Mouse (Mus musculus) liver, embryonic 11.5 days (tissue): ENCODE results near the gene Pramef8. TPM values are rescaled to one million over a fixed set of nuclear protein-coding genes. Genes with fewer than 3 reads are reported as not detected.
A peak's percentile ranks its signal among the peaks of the same experiment; 100 is the strongest.
"Not testable (repeated sequence)": the region's sequence is repeated elsewhere in the genome, so short reads cannot be mapped to it uniquely, and the experiment has no call there.

Experiments used
- ATAC-seq: fragments of 200-750 bp; cut with Nextera tagmentation; replicated peaks from 2 replicates; pipeline ENCODE4 v1.8.0; 2017; ENCODE audit warnings: moderate number of reproducible peaks, mild to moderate bottlenecking, moderate TSS enrichment, moderate library complexity; ENCODE audit not compliant: low FRiP score
- DNase-seq: peaks from one replicate; pipeline ENCODE4 v3.0.0-alpha.2; 2017; ENCODE audit warnings: low spot score
- H3K27ac ChIP-seq: fragments of 300-500 bp; sonication (generic); 2 replicates; pipeline ENCODE4 v1.5.1; 2014; ENCODE audit warnings: mild to moderate bottlenecking, low read depth, low read length, control low read depth
- H3K27me3 ChIP-seq: fragments of 300-500 bp; sonication (generic); replicated peaks from 2 replicates; pipeline ENCODE4 v1.6.1; 2014; ENCODE audit warnings: low read length, mixed read lengths; ENCODE audit not compliant: control insufficient read depth, insufficient read depth
- H3K36me3 ChIP-seq: fragments of 300-500 bp; sonication (generic); 2 replicates; pipeline ENCODE4 v1.6.1; 2014; ENCODE audit warnings: mild to moderate bottlenecking, low read length, moderate library complexity, mixed read lengths; ENCODE audit not compliant: control insufficient read depth, insufficient read depth
- H3K4me1 ChIP-seq: fragments of 300-500 bp; sonication (generic); replicated peaks from 2 replicates; pipeline ENCODE4 v1.6.1; 2014; ENCODE audit warnings: low read length, mixed read lengths; ENCODE audit not compliant: control insufficient read depth, insufficient read depth
- H3K4me2 ChIP-seq: fragments of 300-500 bp; sonication (generic); 2 replicates; pipeline ENCODE4 v1.6.1; 2014; ENCODE audit warnings: mild to moderate bottlenecking, control low read depth, moderate library complexity
- H3K4me3 ChIP-seq: fragments of 300-500 bp; sonication (generic); 2 replicates; pipeline ENCODE4 v1.5.1; 2014; ENCODE audit warnings: low read depth, low read length, control low read depth
- H3K9ac ChIP-seq: fragments of 300-500 bp; sonication (generic); 2 replicates; pipeline ENCODE4 v1.6.1; 2014; ENCODE audit warnings: low read depth, low read length, control low read depth
- H3K9me3 ChIP-seq: fragments of 300-500 bp; sonication (generic); 2 replicates; pipeline ENCODE4 v1.6.1; 2016; ENCODE audit warnings: low read length, inconsistent platforms, mixed read lengths; ENCODE audit not compliant: control insufficient read depth
- WGBS: fragments of 180-500 bp; shearing (Covaris S2); extraction: QIAGEN DNeasy Blood & Tissue Kit; methylation state at CpG from one replicate; pipeline ENCODE4 v1.1.7; 2014; 5-methylcytosine and 5-hydroxymethylcytosine counted together
- polyA plus RNA-seq: library from polyadenylated mRNA; unstranded; fragments of >200 nt; fragmentation: Nextera tagmentation; extraction: Ambion mirVana; gene quantifications from 2 replicates; pipeline ENCODE4 v1.2.1, GENCODE M21; 2014

Gene Pramef8
- polyA plus RNA-seq, 1 experiment from 2014 or later = 9.0 TPM

GRCm38 (mm10) chr4:143394181-143394580, 18.0 kb upstream of the Pramef8 start, which contains the start of gene Pramel1:
Gene Pramel1, plus strand, starts transcription at chr4:143394428.
- H3K36me3 ChIP-seq = no peaks in the 10 kb centered on the region
- no peak for DNase-seq
- ATAC-seq = no peak
- no peak within 1 kb of the TSS for H3K4me3 ChIP-seq
- no peaks in the 10 kb centered on the region for H3K4me1 ChIP-seq
- no peaks in the 10 kb centered on the region for H3K27me3 ChIP-seq
- 69% methylated on average over 26 of the region's 26 CpGs for WGBS
- H3K4me2 ChIP-seq = no peak within 1 kb of the TSS
- H3K27ac ChIP-seq = no peak within 1 kb of the TSS
- no peaks in the 10 kb centered on the region for H3K9me3 ChIP-seq
- no peak within 1 kb of the TSS for H3K9ac ChIP-seq

GRCm38 (mm10) chr4:143411566-143412218, 534 bp upstream of the Pramef8 start:
- Histone ChIP-seq H3K9me3 (no peaks in the 10 kb centered on the region; the same call in 1 of the 2 replicates), H3K4me2 (peak overlapping the region; percentile 68), H3K9ac (peak overlapping the region; percentile 44; the same call in 1 of the 2 replicates), H3K27ac (no peak overlapping the region), H3K36me3 (peaks cover 11% of the 10 kb centered on the region; the same call in 1 of the 2 replicates), H3K4me3 (peak overlapping the region; percentile 51), H3K4me1 (no peaks in the 10 kb centered on the region), H3K27me3 (no peaks in the 10 kb centered on the region)
- DNase-seq = no peak
- ATAC-seq = 0 out of 2 replicates have a peak, but pooled peaks have one; percentile 29
- WGBS = 70% methylated on average over 5 of the region's 5 CpGs

- Histone ChIP-seq H3K4me1 (no peaks in the 10 kb centered on the region), H3K27ac (no peak overlapping the region), H3K36me3 (peaks cover 23% of the 10 kb centered on the region), H3K4me2 (no peak overlapping the region), H3K27me3 (no peaks in the 10 kb centered on the region), H3K9me3 (no peaks in the 10 kb centered on the region; the same call in 1 of the 2 replicates), H3K9ac (no peak overlapping the region), H3K4me3 (no peak overlapping the region)
- 85% methylated on average over 1 of the region's 1 CpGs for WGBS
- no peak for DNase-seq
- ATAC-seq = no peak
These were observed 1.4 kb downstream of the Pramef8 start for GRCm38 (mm10) chr4:143413621-143414020.

GRCm38 (mm10) chr4:143414121-143414520, 1.9 kb downstream of the Pramef8 start:
- DNase-seq = no peak

GRCm38 (mm10) chr4:143426770-143427169, 14.5 kb downstream of the Pramef8 start:
- DNase-seq, H3K9me3 ChIP-seq, H3K36me3 ChIP-seq, H3K4me2 ChIP-seq, H3K27me3 ChIP-seq, ATAC-seq, H3K4me3 ChIP-seq, H3K27ac ChIP-seq, H3K9ac ChIP-seq, H3K4me1 ChIP-seq: not testable (repeated sequence)
- WGBS = 81% methylated on average over 5 of the region's 5 CpGs

More at GRCm38 (mm10) chr4:143414121-143414520, 1.9 kb downstream of the Pramef8 start:
- Histone ChIP-seq H3K27ac (no peak overlapping the region), H3K27me3 (no peaks in the 10 kb centered on the region), H3K4me3 (no peak overlapping the region), H3K4me1 (no peaks in the 10 kb centered on the region), H3K9ac (no peak overlapping the region), H3K36me3 (peaks cover 28% of the 10 kb centered on the region), H3K4me2 (no peak overlapping the region), H3K9me3 (no peaks in the 10 kb centered on the region; the same call in 1 of the 2 replicates)
- no peak for ATAC-seq
- WGBS = 93% methylated on average over 3 of the region's 3 CpGs

GRCm38 (mm10) chr4:143450224-143450623, 38.0 kb downstream of the Pramef8 start, which contains the start of gene Oog4:
Gene Oog4, minus strand, starts transcription at chr4:143450324.
- DNase-seq = no peak
- ATAC-seq = no peak
- H3K27me3 ChIP-seq = no peaks in the 10 kb centered on the region
- H3K9ac ChIP-seq = no peak within 1 kb of the TSS
- no peaks in the 10 kb centered on the region for H3K9me3 ChIP-seq
- no peak within 1 kb of the TSS for H3K4me2 ChIP-seq
- H3K36me3 ChIP-seq = no peaks in the 10 kb centered on the region
- 75% methylated on average over 3 of the region's 3 CpGs for WGBS
- no peaks in the 10 kb centered on the region for H3K4me1 ChIP-seq
- no peak within 1 kb of the TSS for H3K4me3 ChIP-seq
- H3K27ac ChIP-seq = no peak within 1 kb of the TSS

Other genes with a start within 250 kb of the Pramef8 start
- gene Prdm2, start 199.4 kb upstream of the Pramef8 start, polyA plus RNA-seq = 7.3 and 8.3 TPM in 2 replicates
- gene Pdpn, start 112.9 kb upstream of the Pramef8 start, polyA plus RNA-seq = 5.5 and 6.0 TPM in 2 replicates
- not detected in 2 replicates for gene Lrrc38, start 62.7 kb upstream of the Pramef8 start, polyA plus RNA-seq
- gene Pramel1, start 18.0 kb upstream of the Pramef8 start, polyA plus RNA-seq = not detected in 2 replicates
- gene Oog4, start 37.9 kb downstream of the Pramef8 start, polyA plus RNA-seq = not detected in 2 replicates
- gene Gm13043, start 98.9 kb downstream of the Pramef8 start, polyA plus RNA-seq = not detected in 2 replicates
- not detected in 2 replicates for gene Gm13040, start 123.5 kb downstream of the Pramef8 start, polyA plus RNA-seq
- not detected in 2 replicates for gene BC080695, start 139.3 kb downstream of the Pramef8 start, polyA plus RNA-seq
- gene Gm13057, start 139.3 kb downstream of the Pramef8 start, polyA plus RNA-seq = not detected in 2 replicates
- not detected in 2 replicates for gene Gm13083, start 202.6 kb downstream of the Pramef8 start, polyA plus RNA-seq
- gene Gm13088, start 244.8 kb downstream of the Pramef8 start, polyA plus RNA-seq = not detected in 2 replicates